Mouse (Mus musculus): Measurements from ENCODE around the gene Mgat4d.

- TF ChIP-seq CTCF (IDR thresholded peaks at IDR 0.05; ENCODE audit: low read depth), result no peak
- no peak for TF ChIP-seq EP300 (optimal IDR thresholded peaks at IDR 0.05)
Observed at GRCm38 (mm10) chr8:83425202-83425601, 76.9 kb downstream of the Mgat4d start.

Data from stomach, postnatal 0 days (tissue).